In the genomic region with DNA sequence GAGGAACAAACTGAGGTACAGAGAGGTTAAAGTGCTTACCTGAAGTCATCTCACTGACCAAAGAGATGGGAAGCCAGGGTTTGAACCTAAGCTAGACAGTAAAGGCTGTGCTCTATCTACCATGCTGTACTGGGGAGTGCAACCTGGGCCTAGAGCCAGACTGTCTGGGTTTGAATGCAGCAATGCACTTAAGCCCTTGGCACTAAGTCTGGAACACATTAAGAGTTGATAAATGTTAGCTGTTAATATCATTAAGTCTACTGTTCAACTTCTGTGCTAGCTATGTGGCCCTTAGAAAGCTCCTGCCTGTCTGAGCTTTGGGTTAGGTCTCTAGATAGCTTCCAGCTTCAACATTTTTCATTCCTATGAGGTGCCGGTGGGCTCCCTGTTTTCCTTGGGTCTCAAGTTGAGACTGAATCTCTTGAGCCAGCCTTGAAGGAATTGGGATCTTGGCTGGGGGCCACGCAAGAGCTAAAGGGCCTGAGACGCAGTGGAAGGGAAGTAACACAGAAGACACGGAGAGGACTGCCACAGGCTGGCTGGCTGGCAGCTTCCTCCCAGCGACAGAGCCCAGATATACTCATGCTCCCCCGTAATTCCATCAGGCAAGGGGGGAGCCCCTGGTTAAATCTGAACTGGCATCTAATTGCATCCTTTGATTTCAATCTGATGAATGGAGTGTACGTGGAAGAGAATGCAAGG, we compare ENCODE assay signal across 8 mouse cellular contexts. TPM values are rescaled to one million over a fixed set of nuclear protein-coding genes. Genes with fewer than 3 reads are reported as not detected.
DNase-seq lines count a peak whose midpoint lies in the region; ATAC-seq and TF ChIP-seq lines count a peak whose summit lies in the region.

No protein-coding gene starts in this region.

- no peak for ATAC-seq in heart, embryonic 13.5 days (ENCODE audit: extremely low read depth, insufficient number of reproducible peaks, low FRiP score, low TSS enrichment)
- no peak for ATAC-seq in forebrain, embryonic 16.5 days
- ATAC-seq in limb, embryonic 13.5 days (ENCODE audit: low FRiP score, low read depth), result no peak

- peak overlapping the region; percentile 25 for H3K4me3 ChIP-seq in heart, embryonic 13.5 days
- no peak overlapping the region for H3K4me3 ChIP-seq in ES-Bruce4 (ENCODE audit: low read depth, low read length)
- no peak overlapping the region for H3K4me3 ChIP-seq in forebrain, embryonic 16.5 days (replicated peaks; ENCODE audit: low read length)
- no peak overlapping the region for H3K4me3 ChIP-seq in limb, embryonic 13.5 days

- intact Hi-C loops in gastrocnemius, postnatal 14 days (cut with DNase I; ENCODE audit: low total_unique reads), result no loop called here

- H3K27ac ChIP-seq in heart, embryonic 13.5 days (replicated peaks), result peak overlapping the region; percentile 95
- H3K27ac ChIP-seq in ES-Bruce4 (ENCODE audit: insufficient read depth, low read length), result no peak overlapping the region; the same call in 1 of the 2 replicates
- H3K27ac ChIP-seq in forebrain, embryonic 16.5 days (ENCODE audit: low read length), result no peak overlapping the region
- H3K27ac ChIP-seq in limb, embryonic 13.5 days, result peak overlapping the region; percentile 67

- H3K4me1 ChIP-seq in heart, embryonic 13.5 days, result peaks cover 67% of the 10 kb centered on the region
- peaks cover 4% of the 10 kb centered on the region for H3K4me1 ChIP-seq in ES-Bruce4 (ENCODE audit: control insufficient read depth, insufficient read depth, low read length)
- H3K4me1 ChIP-seq in forebrain, embryonic 16.5 days (replicated peaks; ENCODE audit: control insufficient read depth, insufficient read depth, low read length), result peaks cover 40% of the 10 kb centered on the region
- peaks cover 51% of the 10 kb centered on the region for H3K4me1 ChIP-seq in limb, embryonic 13.5 days

- no peak for TF ChIP-seq CTCF in ES-Bruce4 (IDR thresholded peaks at IDR 0.05; ENCODE audit: low read depth, low read length)

- 21% methylated on average over 7 of the region's 7 CpGs for WGBS in heart, embryonic 13.5 days
- 13% methylated on average over 7 of the region's 7 CpGs for WGBS in forebrain, embryonic 16.5 days
- WGBS in limb, embryonic 13.5 days, result 14% methylated on average over 7 of the region's 7 CpGs

- no peaks in the 10 kb centered on the region for H3K9me3 ChIP-seq in heart, embryonic 13.5 days
- H3K9me3 ChIP-seq in ES-Bruce4 (replicated peaks; ENCODE audit: control insufficient read depth, insufficient read depth, low read length, poor library complexity, severe bottlenecking), result no peaks in the 10 kb centered on the region
- no peaks in the 10 kb centered on the region for H3K9me3 ChIP-seq in forebrain, embryonic 16.5 days (ENCODE audit: control insufficient read depth, low read length)
- H3K9me3 ChIP-seq in limb, embryonic 13.5 days, result no peaks in the 10 kb centered on the region

- no peaks in the 10 kb centered on the region for H3K36me3 ChIP-seq in heart, embryonic 13.5 days
- no peaks in the 10 kb centered on the region for H3K36me3 ChIP-seq in ES-Bruce4 (ENCODE audit: control insufficient read depth, insufficient read depth, low read length, poor library complexity, severe bottlenecking)
- H3K36me3 ChIP-seq in forebrain, embryonic 16.5 days (ENCODE audit: control insufficient read depth, insufficient read depth), result no peaks in the 10 kb centered on the region
- no peaks in the 10 kb centered on the region for H3K36me3 ChIP-seq in limb, embryonic 13.5 days

- no peak for TF ChIP-seq EP300 in ES-Bruce4 (IDR thresholded peaks at IDR 0.05; ENCODE audit: insufficient read depth, low read depth, low read length)

- H3K27me3 ChIP-seq in heart, embryonic 13.5 days (replicated peaks), result no peaks in the 10 kb centered on the region
- no peaks in the 10 kb centered on the region for H3K27me3 ChIP-seq in ES-Bruce4 (ENCODE audit: control insufficient read depth, insufficient read depth, low read length, poor library complexity, severe bottlenecking)
- no peaks in the 10 kb centered on the region for H3K27me3 ChIP-seq in forebrain, embryonic 16.5 days (replicated peaks; ENCODE audit: control insufficient read depth, insufficient read depth, low read length)
- H3K27me3 ChIP-seq in limb, embryonic 13.5 days, result no peaks in the 10 kb centered on the region

- peak overlapping the region; percentile 57 for H3K9ac ChIP-seq in heart, embryonic 13.5 days
- H3K9ac ChIP-seq in ES-Bruce4 (ENCODE audit: low read depth, poor library complexity, severe bottlenecking), result 0 out of 2 replicates have a peak overlapping the region, but pooled peaks have one; percentile 9
- 0 out of 2 replicates have a peak overlapping the region, but pooled peaks have one; percentile 7 for H3K9ac ChIP-seq in forebrain, embryonic 16.5 days (replicated peaks; ENCODE audit: low read depth, low read length)
- 0 out of 2 replicates have a peak overlapping the region, but pooled peaks have one; percentile 40 for H3K9ac ChIP-seq in limb, embryonic 13.5 days

- no peak for TF ChIP-seq POLR2A in ES-Bruce4 (IDR thresholded peaks at IDR 0.05; ENCODE audit: insufficient read depth, low read length)

- no peak for DNase-seq in heart, adult 11 months
- DNase-seq in adrenal gland, adult 18-20 months (ENCODE audit: low spot score in 2 of 2), result no peak
- no peak for DNase-seq in thymus, postnatal 10 days (ENCODE audit: low spot score in 2 of 2)
- DNase-seq in gastrocnemius, postnatal 14 days, result no peak

- H3K4me2 ChIP-seq in heart, embryonic 13.5 days, result peak overlapping the region; percentile 61
- H3K4me2 ChIP-seq in forebrain, embryonic 16.5 days (ENCODE audit: low read length), result 0 out of 2 replicates have a peak overlapping the region, but pooled peaks have one; percentile 1
- peak overlapping the region; percentile 46 for H3K4me2 ChIP-seq in limb, embryonic 13.5 days (replicated peaks)

RNA-seq across cellular contexts. Expression of gene Limk2, which starts 35.2 kb away (rescaled TPM):
- 50.4 and 58.3 TPM in 2 replicates for polyA plus RNA-seq in heart, embryonic 13.5 days (2015; fragmentation: Nextera tagmentation; extraction: Ambion mirVana)
- 186 and 190 TPM in 2 replicates for polyA plus RNA-seq in ES-Bruce4 (2011; ENCODE audit: insufficient read depth, insufficient read length, low read depth, missing spikeins)
- 110 and 127 TPM in 2 replicates for polyA plus RNA-seq in forebrain, embryonic 16.5 days (2015; fragmentation: Nextera tagmentation; extraction: Ambion mirVana)
- 58.3 and 61.2 TPM in 2 replicates for polyA plus RNA-seq in limb, embryonic 13.5 days (2015; fragmentation: Nextera tagmentation; extraction: Ambion mirVana)
- 10 to 100 TPM; 15.0 to 18.9 TPM for total RNA-seq in adrenal gland, adult 18-20 months (2021)
- 10 to 100 TPM; 13.2 to 13.6 TPM for total RNA-seq in gastrocnemius, postnatal 14 days (2021)

RNA-seq across cellular contexts. Expression of gene Pik3ip1, which starts 43.5 kb away (rescaled TPM):
- polyA plus RNA-seq in heart, embryonic 13.5 days (2015; fragmentation: Nextera tagmentation; extraction: Ambion mirVana), result 19.0 and 25.9 TPM in 2 replicates
- 17.0 TPM in 2 replicates for polyA plus RNA-seq in ES-Bruce4 (2011; ENCODE audit: insufficient read depth, insufficient read length, low read depth, missing spikeins)
- 36.1 and 41.8 TPM in 2 replicates for polyA plus RNA-seq in forebrain, embryonic 16.5 days (2015; fragmentation: Nextera tagmentation; extraction: Ambion mirVana)
- 15.7 and 17.2 TPM in 2 replicates for polyA plus RNA-seq in limb, embryonic 13.5 days (2015; fragmentation: Nextera tagmentation; extraction: Ambion mirVana)
- 10 to 100 TPM in 1 of 2 experiments, 1 to 10 TPM in 1; 9.1 to 12.0 TPM for total RNA-seq in adrenal gland, adult 18-20 months (2021)
- total RNA-seq in gastrocnemius, postnatal 14 days (2021), result 10 to 100 TPM; 10.4 to 13.0 TPM

Comparison
In these comparisons a context has a peak if more than half of its experiments do, and no peak if none do; other contexts are left out.
1. H3K27ac ChIP-seq: peak in heart, embryonic 13.5 days (single experiment) and limb, embryonic 13.5 days (single experiment); none in ES-Bruce4 (single experiment) and forebrain, embryonic 16.5 days (single experiment).
2. H3K4me2 ChIP-seq: peak in every context shown above with its lines; median percentile 61 in heart, embryonic 13.5 days; 46 in limb, embryonic 13.5 days; 1 in forebrain, embryonic 16.5 days.
3. H3K9ac ChIP-seq: peak in every context shown above with its lines; median percentile 57 in heart, embryonic 13.5 days; 40 in limb, embryonic 13.5 days; 9 in ES-Bruce4; 7 in forebrain, embryonic 16.5 days.